Mouse (Mus musculus) neural tube, embryonic 12.5 days (tissue): ENCODE results near the gene Tkt. TPM values are rescaled to one million over a fixed set of nuclear protein-coding genes. Genes with fewer than 3 reads are reported as not detected.
A peak's percentile ranks its signal among the peaks of the same experiment; 100 is the strongest.
"Not testable (repeated sequence)": the region's sequence is repeated elsewhere in the genome, so short reads cannot be mapped to it uniquely, and the experiment has no call there.

Experiments used
- ATAC-seq: fragments of 200-750 bp; cut with Nextera tagmentation; 2 replicates; pipeline ENCODE4 v1.8.0; 2017; ENCODE audit warnings: low read depth, mild to moderate bottlenecking, moderate TSS enrichment, moderate library complexity; ENCODE audit not compliant: low FRiP score
- H3K27ac ChIP-seq: fragments of 300-500 bp; sonication (generic); 2 replicates; pipeline ENCODE4 v1.5.1; 2016
- H3K27me3 ChIP-seq: fragments of 300-500 bp; sonication (generic); replicated peaks from 2 replicates; pipeline ENCODE4 v1.6.1; 2016; ENCODE audit warnings: mild to moderate bottlenecking
- H3K36me3 ChIP-seq: fragments of 300-500 bp; sonication (generic); 2 replicates; pipeline ENCODE4 v1.6.1; 2016; ENCODE audit warnings: mild to moderate bottlenecking
- H3K4me1 ChIP-seq: fragments of 300-500 bp; sonication (generic); 2 replicates; pipeline ENCODE4 v1.6.1; 2016
- H3K4me2 ChIP-seq: fragments of 300-500 bp; sonication (generic); replicated peaks from 2 replicates; pipeline ENCODE4 v1.6.1; 2016; ENCODE audit warnings: mild to moderate bottlenecking
- H3K4me3 ChIP-seq: fragments of 300-500 bp; sonication (generic); 2 replicates; pipeline ENCODE4 v1.5.1; 2016
- H3K9ac ChIP-seq: fragments of 300-500 bp; sonication (generic); 2 replicates; pipeline ENCODE4 v1.6.1; 2016; ENCODE audit warnings: mild to moderate bottlenecking
- H3K9me3 ChIP-seq: fragments of 300-500 bp; sonication (generic); 2 replicates; pipeline ENCODE4 v1.6.1; 2016; ENCODE audit warnings: mild to moderate bottlenecking
- WGBS: fragments of 180-500 bp; shearing (Covaris S2); methylation state at CpG from one replicate; pipeline ENCODE4 v1.1.7; 2016; 5-methylcytosine and 5-hydroxymethylcytosine counted together
- polyA plus RNA-seq: library from polyadenylated mRNA; unstranded; fragments of >200 nt; fragmentation: Nextera tagmentation; extraction: Ambion mirVana; gene quantifications from 2 replicates; pipeline ENCODE4 v1.2.1, GENCODE M21; 2016

Gene Tkt
- polyA plus RNA-seq, 1 experiment from 2014 or later = 215 TPM

DNA sequence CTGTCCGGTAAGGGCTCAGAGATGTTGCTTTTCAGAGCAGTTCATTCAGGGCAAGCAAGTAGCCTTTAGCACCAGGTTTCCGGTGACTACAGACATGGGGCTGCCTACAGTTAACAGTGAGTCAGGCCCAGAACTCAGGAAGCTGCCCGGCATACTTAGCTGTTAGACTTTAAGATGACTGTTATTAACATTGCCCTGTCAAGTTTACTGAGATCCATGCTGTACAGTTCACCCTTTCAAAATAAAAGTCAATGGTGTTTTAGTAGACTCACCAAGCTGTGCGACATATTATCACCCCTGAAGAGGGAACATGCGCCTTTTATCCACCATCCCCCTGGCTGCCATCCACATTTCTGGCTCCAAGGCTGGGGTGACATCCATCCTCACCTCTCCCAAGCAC lies 28.1 kb downstream of the Tkt start:
- Histone ChIP-seq H3K4me2 (no peak overlapping the region), H3K4me3 (no peak overlapping the region), H3K9me3 (no peaks in the 10 kb centered on the region), H3K27ac (no peak overlapping the region), H3K4me1 (no peaks in the 10 kb centered on the region), H3K36me3 (peaks cover 39% of the 10 kb centered on the region), H3K9ac (no peak overlapping the region), H3K27me3 (no peaks in the 10 kb centered on the region)
- no peak for ATAC-seq
- 84% methylated on average over 5 of the region's 5 CpGs for WGBS

DNA sequence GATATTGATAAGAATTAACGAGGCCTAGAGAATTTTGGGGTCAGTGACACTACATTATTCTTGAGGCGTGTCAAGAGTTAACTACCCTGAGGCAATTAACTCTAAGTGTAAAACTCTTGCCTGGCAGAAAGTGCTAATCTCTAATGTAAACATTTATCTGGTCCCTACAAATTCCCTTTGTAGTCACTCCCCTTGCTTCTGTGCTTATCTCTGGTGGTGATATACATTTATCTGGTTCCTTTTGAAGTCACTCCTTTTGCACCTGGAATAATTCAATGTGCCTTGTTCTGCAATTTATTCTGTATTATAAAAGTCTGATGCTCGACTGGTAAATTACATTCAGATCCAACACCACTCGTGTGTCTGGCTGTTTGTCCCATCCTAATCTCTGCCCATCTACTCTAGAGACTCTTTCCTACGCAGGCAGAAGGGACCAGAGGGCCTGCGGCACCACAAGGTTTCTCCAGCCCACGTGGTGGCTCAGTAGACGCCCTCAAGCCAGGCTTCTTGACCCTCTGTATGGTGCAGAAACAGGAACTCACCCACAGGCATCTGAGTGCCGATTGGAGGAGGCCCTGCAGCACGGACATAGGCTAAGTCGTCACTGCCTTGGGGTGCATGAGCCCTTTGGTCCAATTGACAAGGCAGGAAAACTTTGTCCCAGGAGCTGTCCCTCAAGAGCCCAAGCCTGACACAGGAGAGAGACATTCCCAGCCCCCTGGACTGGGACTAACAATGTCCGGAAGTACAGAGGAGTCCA lies 29.3 kb downstream of the Tkt start:
- H3K4me2 ChIP-seq, H3K27me3 ChIP-seq, H3K4me1 ChIP-seq, H3K9me3 ChIP-seq, H3K27ac ChIP-seq, H3K9ac ChIP-seq, H3K4me3 ChIP-seq, ATAC-seq: not testable (repeated sequence)
- WGBS = 58% methylated on average over 10 of the region's 12 CpGs
- peaks cover 27% of the 10 kb centered on the region for H3K36me3 ChIP-seq

DNA sequence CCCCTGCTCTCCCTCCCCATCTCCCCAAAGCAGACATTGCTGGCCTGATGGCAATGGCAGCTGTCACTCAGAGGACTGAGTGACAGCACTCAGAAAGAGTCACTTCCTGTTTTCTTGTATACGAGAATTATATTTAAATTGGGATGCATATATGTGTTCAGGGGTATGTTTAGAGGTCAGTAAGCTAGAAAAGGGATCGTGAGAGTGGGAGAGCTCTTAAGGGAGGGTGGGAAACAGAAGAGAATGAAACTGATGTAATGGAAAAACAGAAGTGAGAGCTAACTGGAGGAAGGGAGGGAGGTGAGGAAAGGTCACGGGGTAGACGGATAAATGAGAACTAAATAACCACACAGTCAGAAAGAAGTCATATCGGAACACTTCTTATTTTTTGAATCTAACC lies 31.0 kb downstream of the Tkt start:
- Histone ChIP-seq H3K27ac (no peak overlapping the region), H3K4me3 (no peak overlapping the region), H3K9ac (no peak overlapping the region), H3K4me2 (no peak overlapping the region), H3K36me3 (peaks cover 15% of the 10 kb centered on the region; the same call in 1 of the 2 replicates), H3K27me3 (no peaks in the 10 kb centered on the region), H3K9me3 (no peaks in the 10 kb centered on the region), H3K4me1 (peaks cover under 1% of the 10 kb centered on the region; the same call in 1 of the 2 replicates)
- ATAC-seq = no peak
- 88% methylated on average over 5 of the region's 5 CpGs for WGBS

DNA sequence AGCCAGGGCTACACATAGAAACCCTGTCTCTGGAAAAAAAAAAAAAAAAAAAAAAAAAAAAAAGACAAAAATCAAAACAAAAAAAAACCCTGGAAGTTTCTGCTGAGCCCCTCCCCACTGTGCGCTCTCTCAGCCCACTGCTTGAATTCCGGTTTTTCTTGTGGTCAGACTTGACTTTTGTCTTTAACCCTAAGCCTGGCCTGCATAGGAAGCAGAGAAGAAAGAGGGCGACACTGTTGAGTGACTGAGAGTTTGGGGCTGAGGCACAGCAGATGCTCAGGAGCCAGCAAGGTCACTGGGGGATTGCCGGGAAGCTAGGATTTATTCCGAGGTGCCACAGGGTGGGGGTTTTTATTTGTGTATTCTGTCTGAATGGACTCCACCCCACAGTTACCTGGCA lies 31.7 kb downstream of the Tkt start:
- peaks cover 14% of the 10 kb centered on the region; the same call in 1 of the 2 replicates for H3K36me3 ChIP-seq
- H3K4me2 ChIP-seq = no peak overlapping the region
- no peak for ATAC-seq
- H3K9ac ChIP-seq = no peak overlapping the region
- no peak overlapping the region for H3K4me3 ChIP-seq
- no peaks in the 10 kb centered on the region for H3K9me3 ChIP-seq
- no peaks in the 10 kb centered on the region for H3K27me3 ChIP-seq
- no peak overlapping the region for H3K27ac ChIP-seq
- peaks cover 7% of the 10 kb centered on the region for H3K4me1 ChIP-seq
- 26% methylated on average over 5 of the region's 5 CpGs for WGBS

DNA sequence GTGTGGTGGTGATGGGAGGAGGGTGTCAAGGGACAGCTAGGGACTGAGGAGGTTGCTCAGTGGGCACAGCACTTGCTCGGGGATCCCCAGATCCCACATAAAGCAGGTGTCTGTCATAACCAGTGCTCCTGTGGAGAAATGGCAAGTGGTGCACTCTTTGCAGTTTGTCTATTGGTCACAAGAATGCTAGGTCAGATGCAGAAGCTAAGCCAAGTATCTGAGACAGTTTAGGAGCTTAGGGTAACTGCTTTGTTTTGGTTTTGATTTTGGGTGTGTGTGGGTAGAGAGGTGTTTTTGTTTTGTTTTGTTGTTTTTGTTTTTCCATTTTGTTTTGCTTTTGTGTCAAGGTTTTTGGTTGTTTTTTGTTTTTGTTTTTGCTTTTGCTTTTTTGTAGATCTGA lies 33.1 kb downstream of the Tkt start:
- no peak for ATAC-seq
- Histone ChIP-seq H3K4me1 (peaks cover 9% of the 10 kb centered on the region), H3K9me3 (no peaks in the 10 kb centered on the region), H3K4me2 (no peak overlapping the region), H3K36me3 (0 out of 2 replicates have a peak, but pooled peaks cover under 1% of the 10 kb centered on the region), H3K27me3 (no peaks in the 10 kb centered on the region), H3K4me3 (no peak overlapping the region), H3K27ac (no peak overlapping the region), H3K9ac (no peak overlapping the region)
- WGBS = 64% methylated on average over 1 of the region's 1 CpGs

DNA sequence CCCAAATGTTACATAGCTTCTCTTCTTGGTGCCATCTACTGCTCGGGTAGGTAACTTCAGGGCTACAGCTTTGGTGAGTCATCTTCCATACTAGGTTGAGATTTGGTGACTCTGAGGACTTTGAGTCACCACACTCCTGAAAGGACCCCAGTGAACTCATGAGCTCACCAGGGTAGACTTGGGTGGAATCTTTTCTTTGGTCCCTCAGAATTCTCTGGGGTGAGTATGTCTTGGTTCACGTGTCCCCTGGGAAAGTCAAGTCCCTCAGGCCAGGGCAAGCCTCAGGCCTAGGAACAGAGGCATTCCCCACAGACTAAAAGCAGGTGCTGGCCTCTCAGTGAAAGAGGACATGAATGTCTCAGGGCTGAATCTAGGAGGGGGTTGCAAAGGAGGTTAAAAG lies 35.9 kb downstream of the Tkt start:
- no peak overlapping the region for H3K9ac ChIP-seq
- WGBS = 50% methylated on average over 2 of the region's 2 CpGs
- H3K4me2 ChIP-seq = no peak overlapping the region
- H3K9me3 ChIP-seq = no peaks in the 10 kb centered on the region
- no peak overlapping the region for H3K4me3 ChIP-seq
- no peaks in the 10 kb centered on the region for H3K36me3 ChIP-seq
- H3K27ac ChIP-seq = no peak overlapping the region
- H3K4me1 ChIP-seq = peaks cover 9% of the 10 kb centered on the region
- no peak for ATAC-seq
- no peaks in the 10 kb centered on the region for H3K27me3 ChIP-seq

DNA sequence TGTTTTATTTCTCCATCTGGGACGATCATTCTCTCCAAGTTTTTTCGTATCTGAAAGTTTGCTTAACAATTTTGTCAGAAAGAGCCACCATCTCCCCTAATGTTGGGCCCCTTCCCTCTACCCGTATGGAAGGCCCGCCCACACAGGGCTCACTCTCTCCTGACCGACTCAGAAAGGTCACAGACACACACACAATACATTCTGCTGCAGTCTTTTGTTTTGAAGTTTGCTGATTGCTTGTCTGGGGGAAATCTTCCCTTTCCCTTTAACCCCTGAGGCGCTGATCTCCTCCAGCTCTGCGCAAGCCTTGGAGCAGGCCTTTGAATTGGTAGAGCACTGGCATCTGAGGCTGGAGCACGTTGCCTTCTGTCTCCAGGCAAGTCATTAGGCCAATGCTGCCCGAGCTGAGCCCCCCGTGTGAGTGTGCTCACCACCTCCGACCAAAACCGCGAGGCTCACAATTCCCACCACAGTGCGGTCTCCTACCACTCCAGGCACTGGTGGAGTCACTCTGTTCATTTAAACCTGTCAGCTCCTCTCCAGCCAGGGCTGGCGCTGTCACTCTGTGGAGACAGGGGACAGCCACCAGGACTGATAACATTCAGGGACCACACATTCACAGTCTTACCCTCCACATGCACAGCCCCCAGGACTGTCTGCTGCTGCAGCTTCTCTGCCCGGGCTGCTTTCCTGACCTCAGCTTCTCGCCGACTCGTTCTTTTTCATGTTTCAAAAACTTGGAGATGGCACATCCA lies 36.5 kb downstream of the Tkt start:
- no peak for ATAC-seq
- 28% methylated on average over 19 of the region's 19 CpGs for WGBS
- Histone ChIP-seq H3K4me1 (peaks cover 9% of the 10 kb centered on the region), H3K4me3 (no peak overlapping the region), H3K4me2 (peak overlapping the region; percentile 20; the same call in 1 of the 2 replicates), H3K9ac (no peak overlapping the region), H3K27ac (no peak overlapping the region), H3K36me3 (no peaks in the 10 kb centered on the region), H3K27me3 (no peaks in the 10 kb centered on the region), H3K9me3 (no peaks in the 10 kb centered on the region)

DNA sequence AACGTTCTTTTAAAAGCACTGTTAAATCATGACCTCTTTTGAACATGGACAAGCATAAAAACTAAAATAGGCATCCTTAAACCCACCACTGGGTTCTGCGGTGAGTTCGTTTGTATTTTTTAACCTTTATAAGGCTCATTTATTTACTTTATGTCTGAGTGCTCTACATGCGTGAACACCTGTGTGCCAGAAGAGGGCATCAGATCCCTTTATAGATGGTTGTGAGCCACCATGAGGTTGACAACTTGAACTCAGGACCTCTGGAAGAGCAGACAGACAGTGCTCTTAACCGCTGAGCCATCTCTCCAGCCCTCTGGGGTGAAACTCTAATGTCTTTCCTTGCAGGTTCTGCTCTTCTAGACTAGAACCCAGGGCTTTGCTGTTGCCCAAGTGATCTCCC lies 37.2 kb downstream of the Tkt start:
- ATAC-seq = no peak
- H3K9me3 ChIP-seq = no peaks in the 10 kb centered on the region
- H3K36me3 ChIP-seq = no peaks in the 10 kb centered on the region
- H3K4me1 ChIP-seq = peaks cover 9% of the 10 kb centered on the region
- WGBS = 74% methylated on average over 5 of the region's 5 CpGs
- no peak overlapping the region for H3K9ac ChIP-seq
- no peaks in the 10 kb centered on the region for H3K27me3 ChIP-seq
- H3K4me2 ChIP-seq = no peak overlapping the region
- no peak overlapping the region for H3K4me3 ChIP-seq
- no peak overlapping the region for H3K27ac ChIP-seq

DNA sequence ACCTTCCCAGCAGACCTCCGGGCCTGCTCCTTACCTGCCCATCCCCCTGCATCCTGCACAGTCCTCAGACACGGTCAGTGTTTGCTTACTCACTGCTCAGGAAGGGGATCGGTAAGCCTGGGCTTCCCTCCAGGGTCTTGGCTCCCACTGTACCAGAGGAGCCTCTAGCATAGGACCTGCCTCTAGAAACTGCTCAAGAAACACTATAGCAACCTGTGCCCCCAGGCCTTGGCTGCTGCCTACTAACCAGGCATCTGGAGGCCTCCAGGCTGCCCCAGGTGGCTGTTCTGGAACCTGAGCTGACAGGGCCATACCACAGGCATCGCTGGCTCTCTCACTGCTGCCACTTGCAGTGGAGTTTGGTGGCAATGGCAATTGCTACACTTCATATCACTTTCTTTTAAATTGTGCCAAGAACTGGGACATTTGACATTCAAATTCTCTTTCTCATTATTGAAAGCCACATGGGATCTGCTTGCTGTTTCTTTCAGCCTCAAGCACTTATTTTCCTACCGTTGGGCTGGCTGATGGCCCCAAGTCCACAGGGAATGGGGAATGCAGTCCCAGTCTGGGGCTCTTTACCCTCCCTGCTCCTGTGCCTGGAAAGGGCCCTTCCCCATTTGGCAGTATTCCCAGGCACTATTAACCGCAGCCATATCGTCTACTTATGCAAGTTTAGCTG lies 38.8 kb downstream of the Tkt start:
- Histone ChIP-seq H3K36me3 (no peaks in the 10 kb centered on the region), H3K4me3 (no peak overlapping the region), H3K9me3 (no peaks in the 10 kb centered on the region), H3K4me1 (peaks cover 9% of the 10 kb centered on the region), H3K27me3 (no peaks in the 10 kb centered on the region), H3K4me2 (no peak overlapping the region), H3K9ac (peak overlapping the region; percentile 26; the same call in 1 of the 2 replicates), H3K27ac (no peak overlapping the region)
- 62% methylated on average over 7 of the region's 7 CpGs for WGBS
- no peak for ATAC-seq

DNA sequence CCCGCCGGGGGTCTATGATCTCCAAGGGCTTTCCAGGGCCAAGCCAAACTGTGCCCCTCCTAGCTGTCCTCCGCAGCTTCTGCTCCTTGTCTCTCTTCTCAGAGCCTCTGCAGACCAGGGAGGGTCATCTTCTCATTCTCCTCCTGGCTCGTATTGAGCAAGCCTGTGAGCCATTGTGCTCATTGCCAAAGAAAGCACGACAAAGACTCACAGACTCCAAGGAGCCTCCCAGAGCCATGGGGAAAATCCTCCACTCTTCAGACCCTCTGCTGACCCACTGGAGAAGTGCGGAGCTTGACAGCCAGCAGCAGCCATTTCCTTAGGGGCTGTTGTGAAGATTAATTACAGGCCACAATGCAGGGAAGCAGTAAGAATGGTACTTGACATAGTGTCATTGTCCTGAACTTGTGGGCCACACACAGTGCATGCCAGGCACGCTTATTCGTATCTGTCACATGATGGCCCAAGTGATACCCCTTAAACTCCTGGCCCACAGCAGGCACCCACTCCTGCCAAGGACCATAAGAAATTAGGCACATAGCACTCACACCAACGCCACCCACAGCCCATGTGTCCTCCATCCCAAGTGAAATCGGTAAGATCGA lies 42.0 kb downstream of the Tkt start:
- Histone ChIP-seq H3K27ac (no peak overlapping the region), H3K4me1 (peaks cover 21% of the 10 kb centered on the region), H3K4me3 (no peak overlapping the region), H3K36me3 (no peaks in the 10 kb centered on the region), H3K9me3 (no peaks in the 10 kb centered on the region), H3K27me3 (no peaks in the 10 kb centered on the region), H3K9ac (no peak overlapping the region), H3K4me2 (no peak overlapping the region)
- 51% methylated on average over 11 of the region's 11 CpGs for WGBS
- no peak for ATAC-seq

DNA sequence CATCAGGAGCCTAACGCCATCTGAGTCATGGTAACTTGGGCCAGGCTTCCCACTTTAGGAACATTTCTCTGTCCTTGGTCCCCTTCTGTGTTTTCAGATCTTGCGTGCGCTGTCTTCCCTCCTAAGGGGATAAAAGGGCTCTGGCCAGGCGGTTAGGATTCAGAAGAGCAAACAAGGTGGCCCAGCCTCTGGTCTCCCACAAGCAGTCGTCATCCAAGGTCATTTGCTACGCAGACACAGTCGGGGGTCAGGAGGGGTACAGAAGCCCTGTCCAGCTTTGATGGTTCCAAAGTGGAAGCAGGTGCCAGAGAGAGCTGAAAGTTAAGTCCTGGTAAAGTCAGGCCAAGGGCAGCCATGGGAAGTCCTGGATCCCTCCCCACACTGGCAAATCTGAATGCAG lies 42.8 kb downstream of the Tkt start:
- Histone ChIP-seq H3K4me1 (peaks cover 21% of the 10 kb centered on the region), H3K4me2 (no peak overlapping the region)

DNA sequence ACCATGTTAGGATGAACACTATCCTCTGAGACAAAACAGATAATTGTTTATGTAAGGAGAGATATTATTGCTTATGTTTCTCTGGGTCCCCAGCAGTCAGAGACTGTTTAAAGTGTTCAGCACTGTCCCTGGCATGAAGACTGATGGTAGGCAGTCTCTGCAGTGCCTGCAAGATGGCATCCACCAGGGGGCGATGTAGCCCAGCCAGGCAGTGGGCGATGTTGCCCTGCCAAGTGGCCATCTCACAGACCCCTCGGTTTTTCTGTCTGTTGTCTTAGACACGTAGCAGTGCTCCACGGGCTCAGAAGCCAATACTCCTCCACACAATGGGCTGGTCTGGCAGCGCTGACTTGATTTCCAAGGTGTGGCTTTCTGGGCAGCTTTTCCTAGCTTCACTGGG lies 43.3 kb downstream of the Tkt start:
- ATAC-seq = no peak
- WGBS = 10% methylated on average over 6 of the region's 6 CpGs
- no peaks in the 10 kb centered on the region for H3K27me3 ChIP-seq
- H3K36me3 ChIP-seq = no peaks in the 10 kb centered on the region
- H3K9me3 ChIP-seq = no peaks in the 10 kb centered on the region
- no peak overlapping the region for H3K4me3 ChIP-seq
- H3K9ac ChIP-seq = no peak overlapping the region
- no peak overlapping the region for H3K4me2 ChIP-seq
- H3K27ac ChIP-seq = no peak overlapping the region
- H3K4me1 ChIP-seq = peaks cover 21% of the 10 kb centered on the region

More for the DNA sequence above, 42.8 kb downstream of the Tkt start:
- no peak overlapping the region for H3K9ac ChIP-seq
- no peaks in the 10 kb centered on the region for H3K36me3 ChIP-seq
- H3K27ac ChIP-seq = no peak overlapping the region
- no peaks in the 10 kb centered on the region for H3K9me3 ChIP-seq
- 73% methylated on average over 7 of the region's 7 CpGs for WGBS
- H3K27me3 ChIP-seq = no peaks in the 10 kb centered on the region
- ATAC-seq = no peak
- H3K4me3 ChIP-seq = no peak overlapping the region
